In genomic region chr4:138729018-138729703, GRCm38 (mm10) we compare ENCODE assay signal across 9 mouse cellular contexts. TPM values are rescaled to one million over a fixed set of nuclear protein-coding genes. Genes with fewer than 3 reads are reported as not detected.
DNase-seq lines count a peak whose midpoint lies in the region; ATAC-seq and TF ChIP-seq lines count a peak whose summit lies in the region.
"Had no signal": no experiment of that assay in that cellular context is flagged by ENCODE, and none has a peak within 500 bp of the region (broad histone marks: within the 10 kb centered on the region; RNA-seq: fewer than 3 reads in every experiment).

No protein-coding gene starts in this region.

- H3K9me3 ChIP-seq in heart, embryonic 14.5 days (ENCODE audit: control insufficient read depth, low read length): no peaks in the 10 kb centered on the region
- H3K9me3 ChIP-seq in embryonic facial prominence, embryonic 14.5 days (ENCODE audit: control insufficient read depth, low read length): no peaks in the 10 kb centered on the region
- H3K9me3 ChIP-seq in kidney, embryonic 14.5 days (ENCODE audit: control insufficient read depth, low read length): no peaks in the 10 kb centered on the region

- intact Hi-C loops in heart, postnatal 10 days (cut with DNase I): no loop called here

- H3K27me3 ChIP-seq in heart, embryonic 14.5 days (ENCODE audit: control insufficient read depth, insufficient read depth, low read length): no peaks in the 10 kb centered on the region
- no peaks in the 10 kb centered on the region for H3K27me3 ChIP-seq in embryonic facial prominence, embryonic 14.5 days (replicated peaks; ENCODE audit: control insufficient read depth, insufficient read depth, low read length)
- no peaks in the 10 kb centered on the region for H3K27me3 ChIP-seq in kidney, embryonic 14.5 days (ENCODE audit: control insufficient read depth, insufficient read depth, low read length)
- H3K27me3 ChIP-seq in cerebellum, adult 2 months (ENCODE audit: control insufficient read depth, insufficient read depth, low read length): no peaks in the 10 kb centered on the region

- no peak for DNase-seq in heart, postnatal 10 days
- peak; percentile 79 for DNase-seq in embryonic facial prominence, embryonic 14.5 days (ENCODE audit: low spot score)
- DNase-seq in lung, postnatal 4 days: peak; percentile 41 to 76
- no peak for DNase-seq in thymus, postnatal 14 days
- DNase-seq in B cell, adult 2 months: no peak
- no peak for DNase-seq in cerebellum, adult 2 months
- DNase-seq: gastrocnemius, postnatal 25 days had no signal

- H3K4me3 ChIP-seq in heart, embryonic 14.5 days (ENCODE audit: control insufficient read depth in 1 of 2, insufficient read depth in 1 of 2, low read depth in 1 of 2, low read length in 2 of 2): no peak overlapping the region
- no peak overlapping the region for H3K4me3 ChIP-seq in embryonic facial prominence, embryonic 14.5 days (ENCODE audit: low read depth, low read length)
- H3K4me3 ChIP-seq in kidney, embryonic 14.5 days (ENCODE audit: low read length): no peak overlapping the region
- no peak overlapping the region for H3K4me3 ChIP-seq in cerebellum, adult 2 months (replicated peaks; ENCODE audit: insufficient read depth, low read depth, low read length)

- peaks cover 16 to 17% of the 10 kb centered on the region in 2 experiments for H3K4me1 ChIP-seq in heart, embryonic 14.5 days (ENCODE audit: control insufficient read depth in 2 of 2, insufficient read depth in 2 of 2, low read length in 2 of 2)
- H3K4me1 ChIP-seq in embryonic facial prominence, embryonic 14.5 days (ENCODE audit: control insufficient read depth, insufficient read depth, low read length): peaks cover 16% of the 10 kb centered on the region
- H3K4me1 ChIP-seq in kidney, embryonic 14.5 days (ENCODE audit: control insufficient read depth, insufficient read depth, low read length): peaks cover 24% of the 10 kb centered on the region
- H3K4me1 ChIP-seq in cerebellum, adult 2 months (ENCODE audit: control insufficient read depth, insufficient read depth, low read length): peaks cover 15% of the 10 kb centered on the region

- H3K36me3 ChIP-seq in heart, embryonic 14.5 days (ENCODE audit: control insufficient read depth, insufficient read depth, low read length): no peaks in the 10 kb centered on the region
- H3K36me3 ChIP-seq in embryonic facial prominence, embryonic 14.5 days (ENCODE audit: control insufficient read depth, insufficient read depth, low read length): no peaks in the 10 kb centered on the region
- no peaks in the 10 kb centered on the region for H3K36me3 ChIP-seq in kidney, embryonic 14.5 days (ENCODE audit: control insufficient read depth, insufficient read depth, low read length)

- TF ChIP-seq POLR2A in cerebellum, adult 2 months (IDR thresholded peaks at IDR 0.05; ENCODE audit: borderline replicate concordance, insufficient read depth, low read length): no peak

- peak; percentile 47; the same call in 1 of the 2 replicates for ATAC-seq in heart, embryonic 14.5 days (ENCODE audit: insufficient number of reproducible peaks, insufficient read depth, low FRiP score, low read depth)
- peak; percentile 48 for ATAC-seq in embryonic facial prominence, embryonic 14.5 days (ENCODE audit: low read depth)
- ATAC-seq in kidney, embryonic 14.5 days (ENCODE audit: low FRiP score, low TSS enrichment): no peak

- TF ChIP-seq CTCF in cerebellum, adult 2 months (IDR thresholded peaks at IDR 0.05; ENCODE audit: borderline replicate concordance, insufficient read depth, low read depth, low read length): no peak

- H3K9ac ChIP-seq in heart, embryonic 14.5 days (ENCODE audit: low read length): no peak overlapping the region
- no peak overlapping the region for H3K9ac ChIP-seq in embryonic facial prominence, embryonic 14.5 days (ENCODE audit: low read depth, low read length)
- H3K9ac ChIP-seq in kidney, embryonic 14.5 days (ENCODE audit: low read depth, low read length): no peak overlapping the region

- no peak overlapping the region for H3K27ac ChIP-seq in heart, embryonic 14.5 days (replicated peaks in 1 of 2; ENCODE audit: control insufficient read depth in 1 of 2, insufficient read depth in 1 of 2, low read depth in 2 of 2, low read length in 2 of 2)
- no peak overlapping the region for H3K27ac ChIP-seq in embryonic facial prominence, embryonic 14.5 days (replicated peaks; ENCODE audit: low read depth, low read length)
- peak overlapping the region; percentile 24; the same call in 1 of the 2 replicates for H3K27ac ChIP-seq in kidney, embryonic 14.5 days (ENCODE audit: low read depth, low read length)
- H3K27ac ChIP-seq in cerebellum, adult 2 months (ENCODE audit: insufficient read depth, low read length): no peak overlapping the region

- no peak overlapping the region for H3K4me2 ChIP-seq in heart, embryonic 14.5 days (ENCODE audit: low read length)
- no peak overlapping the region for H3K4me2 ChIP-seq in embryonic facial prominence, embryonic 14.5 days (ENCODE audit: low read depth, low read length)
- no peak overlapping the region for H3K4me2 ChIP-seq in kidney, embryonic 14.5 days (replicated peaks; ENCODE audit: low read depth, low read length)

- 39% methylated on average over 9 of the region's 9 CpGs for WGBS in heart, embryonic 14.5 days
- WGBS in embryonic facial prominence, embryonic 14.5 days: 38% methylated on average over 9 of the region's 9 CpGs
- 42% methylated on average over 9 of the region's 9 CpGs for WGBS in kidney, embryonic 14.5 days
- 53% methylated on average over 9 of the region's 9 CpGs for WGBS in cerebellum, adult 2 months

RNA-seq across cellular contexts. Expression of gene Pla2g2c, which starts 4.6 kb away (rescaled TPM):
- polyA plus RNA-seq in heart, embryonic 14.5 days (2014; fragmentation: Nextera tagmentation; extraction: Ambion mirVana): 0.27 and 0.28 TPM in 2 replicates
- total RNA-seq in heart, postnatal 10 days (2021): not detected
- polyA plus RNA-seq in embryonic facial prominence, embryonic 14.5 days (2014; fragmentation: Nextera tagmentation; extraction: Ambion mirVana): 0.17 and 0.61 TPM in 2 replicates
- polyA plus RNA-seq in kidney, embryonic 14.5 days (2014; fragmentation: Nextera tagmentation; extraction: Ambion mirVana): 0.46 and 0.81 TPM in 2 replicates
- polyA plus RNA-seq in cerebellum, adult 2 months (2012; rRNA removed): 0.22 and 0.33 TPM in 2 replicates
- total RNA-seq: gastrocnemius, postnatal 25 days had no signal

RNA-seq across cellular contexts. Expression of gene Ubxn10, which starts 7.8 kb away (rescaled TPM):
- 0.96 and 1.1 TPM in 2 replicates for polyA plus RNA-seq in heart, embryonic 14.5 days (2014; fragmentation: Nextera tagmentation; extraction: Ambion mirVana)
- total RNA-seq in heart, postnatal 10 days (2021): 1 to 10 TPM; 1.7 to 2.8 TPM
- polyA plus RNA-seq in embryonic facial prominence, embryonic 14.5 days (2014; fragmentation: Nextera tagmentation; extraction: Ambion mirVana): 2.2 and 4.7 TPM in 2 replicates
- 1.3 and 2.0 TPM in 2 replicates for polyA plus RNA-seq in kidney, embryonic 14.5 days (2014; fragmentation: Nextera tagmentation; extraction: Ambion mirVana)
- 1.9 and 2.3 TPM in 2 replicates for polyA plus RNA-seq in cerebellum, adult 2 months (2012; rRNA removed)

RNA-seq across cellular contexts. Expression of gene Pla2g2f, which starts 28.3 kb away (rescaled TPM):
- polyA plus RNA-seq in heart, embryonic 14.5 days (2014; fragmentation: Nextera tagmentation; extraction: Ambion mirVana): not detected in 2 replicates
- under 1 TPM; 0.10 to 0.12 TPM for total RNA-seq in heart, postnatal 10 days (2021)
- 5.3 and 6.5 TPM in 2 replicates for polyA plus RNA-seq in embryonic facial prominence, embryonic 14.5 days (2014; fragmentation: Nextera tagmentation; extraction: Ambion mirVana)
- polyA plus RNA-seq in kidney, embryonic 14.5 days (2014; fragmentation: Nextera tagmentation; extraction: Ambion mirVana): not detected in 2 replicates
- polyA plus RNA-seq in cerebellum, adult 2 months (2012; rRNA removed): 0.41 and 0.69 TPM in 2 replicates
- total RNA-seq: gastrocnemius, postnatal 25 days had no signal

RNA-seq across cellular contexts. Expression of gene Pla2g2d, which starts 46.4 kb away (rescaled TPM):
- polyA plus RNA-seq in heart, embryonic 14.5 days (2014; fragmentation: Nextera tagmentation; extraction: Ambion mirVana): not detected in 2 replicates
- not detected for total RNA-seq in heart, postnatal 10 days (2021)
- polyA plus RNA-seq in embryonic facial prominence, embryonic 14.5 days (2014; fragmentation: Nextera tagmentation; extraction: Ambion mirVana): 0.28 and 0.38 TPM in 2 replicates
- not detected in 2 replicates for polyA plus RNA-seq in kidney, embryonic 14.5 days (2014; fragmentation: Nextera tagmentation; extraction: Ambion mirVana)
- polyA plus RNA-seq in cerebellum, adult 2 months (2012; rRNA removed): 0.11 and 0.16 TPM in 2 replicates

Comparison
In these comparisons a context has a peak if more than half of its experiments do, and no peak if none do; other contexts are left out.
1. DNase-seq: peak in embryonic facial prominence, embryonic 14.5 days (single experiment) and lung, postnatal 4 days (2 of 2); none in heart, postnatal 10 days (0 of 2), thymus, postnatal 14 days (single experiment), B cell, adult 2 months (0 of 2) and cerebellum, adult 2 months (0 of 2).